Mouse (Mus musculus): ENCODE results near the gene Dact1.

GRCm38 (mm10) chr12:71365208-71365607, 55.5 kb downstream of the Dact1 start:
- TF ChIP-seq CTCF (IDR thresholded peaks at IDR 0.05; ENCODE audit: low read depth, low read length) (no peak), POLR2A (IDR thresholded peaks at IDR 0.05; ENCODE audit: borderline replicate concordance, low read depth, low read length) (no peak)
